Mouse (Mus musculus): ENCODE measurements around the gene Wdr63.

Gene Wdr63

GRCm38 (mm10) chr3:146122125-146122420, 14.1 kb upstream of the Wdr63 start:
- in situ Hi-C loops (cut with MboI, MseI): no loop called here

- in situ Hi-C loops (cut with MboI, MseI): no loop called here
Observed at GRCm38 (mm10) chr3:146121310-146122124, 13.6 kb upstream of the Wdr63 start.

GRCm38 (mm10) chr3:146117997-146118457, 10.1 kb upstream of the Wdr63 start:
- in situ Hi-C loops (cut with MboI, MseI): loop anchor here (10.0 kb wide), 1 partner anchor 1903 kb away; no protein-coding TSS in a partner anchor

GRCm38 (mm10) chr3:146117258-146117996, 9.5 kb upstream of the Wdr63 start, which contains the start of gene Mcoln3:
Gene Mcoln3 (plus strand): TSS chr3:146117450.
- in situ Hi-C loops (cut with MboI, MseI): loop anchor here (10.0 kb wide), 1 partner anchor 1903 kb away; no protein-coding TSS in a partner anchor

- in situ Hi-C loops (cut with MboI, MseI): loop anchor here (10.0 kb wide), 1 partner anchor 1896 kb away; no protein-coding TSS in a partner anchor
Observed at GRCm38 (mm10) chr3:146110916-146111315, 3.0 kb upstream of the Wdr63 start.

- in situ Hi-C loops (cut with MboI, MseI): loop anchor here (10.0 kb wide), 1 partner anchor 1896 kb away; no protein-coding TSS in a partner anchor
Observed at GRCm38 (mm10) chr3:146110358-146110757, 2.4 kb upstream of the Wdr63 start.

- in situ Hi-C loops (cut with MboI, MseI): no loop called here
Observed at GRCm38 (mm10) chr3:146108945-146109344, 1.0 kb upstream of the Wdr63 start.

GRCm38 (mm10) chr3:146107116-146107849, 647 bp downstream of the Wdr63 start:
- in situ Hi-C loops (cut with MboI, MseI): no loop called here

GRCm38 (mm10) chr3:146102049-146102448, 5.9 kb downstream of the Wdr63 start:
- in situ Hi-C loops (cut with MboI, MseI): loop anchor here (5.0 kb wide), 1 partner anchor 65 kb away; no protein-coding TSS in a partner anchor

GRCm38 (mm10) chr3:146099925-146100324, 8.0 kb downstream of the Wdr63 start:
- in situ Hi-C loops (cut with MboI, MseI): loop anchor here (5.0 to 10.0 kb wide), 2 partner anchors 67 to 695 kb away; no protein-coding TSS in a partner anchor

- in situ Hi-C loops (cut with MboI, MseI): loop anchor here (10.0 kb wide), 1 partner anchor 693 kb away; no protein-coding TSS in a partner anchor
Observed at GRCm38 (mm10) chr3:146097861-146098260, 10.1 kb downstream of the Wdr63 start.

GRCm38 (mm10) chr3:146096986-146097385, 10.9 kb downstream of the Wdr63 start:
- in situ Hi-C loops (cut with MboI, MseI): loop anchor here (10.0 kb wide), 1 partner anchor 692 kb away; no protein-coding TSS in a partner anchor

GRCm38 (mm10) chr3:146095066-146095465, 12.9 kb downstream of the Wdr63 start:
- in situ Hi-C loops (cut with MboI, MseI): loop anchor here (10.0 kb wide), 1 partner anchor 690 kb away; no protein-coding TSS in a partner anchor

GRCm38 (mm10) chr3:146090988-146091657, 16.8 kb downstream of the Wdr63 start:
- in situ Hi-C loops (cut with MboI, MseI): loop anchor here (10.0 kb wide), 1 partner anchor 686 kb away; no protein-coding TSS in a partner anchor

GRCm38 (mm10) chr3:146080241-146080640, 27.7 kb downstream of the Wdr63 start:
- in situ Hi-C loops (cut with MboI, MseI): no loop called here

- in situ Hi-C loops (cut with MboI, MseI): loop anchor here (5.0 kb wide), 1 partner anchor 95 kb away; no protein-coding TSS in a partner anchor
Observed at GRCm38 (mm10) chr3:146072780-146073179, 35.1 kb downstream of the Wdr63 start.

GRCm38 (mm10) chr3:146069276-146069675, 38.7 kb downstream of the Wdr63 start:
- in situ Hi-C loops (cut with MboI, MseI): no loop called here

- in situ Hi-C loops (cut with MboI, MseI): no loop called here
Observed at GRCm38 (mm10) chr3:146063146-146063545, 44.8 kb downstream of the Wdr63 start.

- in situ Hi-C loops (cut with MboI, MseI): loop anchor here (5.0 kb wide), 1 partner anchor 118 kb away; no protein-coding TSS in a partner anchor
Observed at GRCm38 (mm10) chr3:146059356-146059926, 48.5 kb downstream of the Wdr63 start.

- in situ Hi-C loops (cut with MboI, MseI): loop anchor here (5.0 kb wide), 1 partner anchor 119 kb away; no protein-coding TSS in a partner anchor
Observed at GRCm38 (mm10) chr3:146058263-146058662, 49.7 kb downstream of the Wdr63 start.
